Mouse (Mus musculus) intestine, embryonic 15.5 days (tissue): Measurements from ENCODE around the gene Flvcr2. TPM values are rescaled to one million over a fixed set of nuclear protein-coding genes. Genes with fewer than 3 reads are reported as not detected.

Source experiments
- ATAC-seq: fragments of 200-750 bp; cut with Nextera tagmentation; 2 replicates; pipeline ENCODE4 v1.8.0; 2017; ENCODE audit warnings: moderate TSS enrichment, moderate library complexity
- H3K27ac ChIP-seq: fragments of 300-500 bp; sonication (generic); 2 replicates; pipeline ENCODE4 v1.5.1; 2015; ENCODE audit warnings: mild to moderate bottlenecking, inconsistent platforms
- H3K27me3 ChIP-seq: fragments of 300-500 bp; sonication (generic); replicated peaks from 2 replicates; pipeline ENCODE4 v1.6.1; 2015; ENCODE audit warnings: inconsistent platforms
- H3K36me3 ChIP-seq: fragments of 300-500 bp; sonication (generic); 2 replicates; pipeline ENCODE4 v1.6.1; 2015; ENCODE audit warnings: inconsistent platforms
- H3K4me1 ChIP-seq: fragments of 300-500 bp; sonication (generic); replicated peaks from 2 replicates; pipeline ENCODE4 v1.6.1; 2015; ENCODE audit warnings: inconsistent platforms
- H3K4me2 ChIP-seq: fragments of 300-500 bp; sonication (generic); replicated peaks from 2 replicates; pipeline ENCODE4 v1.6.1; 2015; ENCODE audit warnings: mild to moderate bottlenecking, inconsistent platforms
- H3K4me3 ChIP-seq: fragments of 300-500 bp; sonication (generic); replicated peaks from 2 replicates; pipeline ENCODE4 v1.5.1; 2015; ENCODE audit warnings: inconsistent platforms
- H3K9ac ChIP-seq: fragments of 300-500 bp; sonication (generic); 2 replicates; pipeline ENCODE4 v1.6.1; 2015; ENCODE audit warnings: inconsistent platforms
- H3K9me3 ChIP-seq: fragments of 300-500 bp; sonication (generic); 2 replicates; pipeline ENCODE4 v1.6.1; 2016; ENCODE audit warnings: inconsistent platforms
- WGBS: fragments of 180-500 bp; shearing (Covaris S2); methylation state at CpG from one replicate; pipeline ENCODE4 v1.1.7; 2015; 5-methylcytosine and 5-hydroxymethylcytosine counted together
- polyA plus RNA-seq: library from polyadenylated mRNA; unstranded; fragments of >200 nt; fragmentation: Nextera tagmentation; extraction: Ambion mirVana; gene quantifications from 2 replicates; pipeline ENCODE4 v1.2.1, GENCODE M21; 2015

Gene Flvcr2
- polyA plus RNA-seq, 1 experiment from 2014 or later = 2.4 TPM

DNA sequence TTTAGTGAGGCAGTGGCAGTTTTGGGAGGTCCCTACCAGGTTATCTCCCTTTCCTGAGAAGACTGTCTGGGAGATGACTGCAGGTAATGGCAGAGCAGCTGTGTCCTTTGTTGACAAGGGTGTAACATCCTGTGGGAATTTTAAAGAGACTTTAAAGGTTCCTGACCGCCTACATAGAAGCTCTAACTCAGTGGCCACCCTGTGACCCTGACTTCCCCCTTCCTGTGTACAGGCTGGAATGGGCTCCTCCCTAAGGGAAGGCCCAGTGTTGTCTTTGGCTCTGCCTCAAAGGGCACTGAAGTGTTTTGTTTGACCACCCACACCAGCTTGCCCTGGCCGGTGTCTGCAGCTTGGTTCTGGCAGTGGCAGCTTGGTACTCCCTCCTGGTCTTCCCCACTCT lies 67.3 kb downstream of the Flvcr2 start:
- Histone ChIP-seq H3K36me3 (0 out of 2 replicates have a peak, but pooled peaks cover 16% of the 10 kb centered on the region), H3K27ac (no peak overlapping the region), H3K4me1 (no peaks in the 10 kb centered on the region), H3K9me3 (no peaks in the 10 kb centered on the region), H3K27me3 (no peaks in the 10 kb centered on the region), H3K4me2 (no peak overlapping the region), H3K4me3 (no peak overlapping the region), H3K9ac (no peak overlapping the region)
- WGBS = 64% methylated on average over 2 of the region's 2 CpGs
- no peak for ATAC-seq

DNA sequence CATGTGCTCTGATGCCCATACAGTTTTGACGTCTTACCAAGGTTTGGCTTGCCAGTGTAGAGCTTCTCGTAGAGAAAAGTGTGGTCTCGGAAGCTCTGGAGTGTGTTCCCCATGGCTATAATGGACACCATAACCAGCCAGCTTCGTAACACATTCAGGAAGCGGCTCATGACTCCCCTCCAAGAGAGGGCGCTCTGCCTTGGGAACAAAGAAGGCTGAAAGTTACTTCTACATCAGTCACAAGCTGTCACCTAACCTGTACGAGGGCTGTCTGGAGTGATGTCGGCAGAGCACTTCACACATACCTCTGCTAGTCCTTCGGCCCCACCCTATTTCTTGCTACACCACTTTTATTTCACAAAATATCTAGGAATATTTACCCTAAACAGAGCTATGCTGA lies 75.7 kb downstream of the Flvcr2 start:
- Histone ChIP-seq H3K4me3 (no peak overlapping the region), H3K4me1 (peaks cover 13% of the 10 kb centered on the region; the same call in 1 of the 2 replicates), H3K4me2 (no peak overlapping the region), H3K9ac (no peak overlapping the region), H3K36me3 (peaks cover 9% of the 10 kb centered on the region; the same call in 1 of the 2 replicates), H3K9me3 (no peaks in the 10 kb centered on the region), H3K27me3 (no peaks in the 10 kb centered on the region), H3K27ac (no peak overlapping the region)
- 73% methylated on average over 9 of the region's 9 CpGs for WGBS
- ATAC-seq = no peak

DNA sequence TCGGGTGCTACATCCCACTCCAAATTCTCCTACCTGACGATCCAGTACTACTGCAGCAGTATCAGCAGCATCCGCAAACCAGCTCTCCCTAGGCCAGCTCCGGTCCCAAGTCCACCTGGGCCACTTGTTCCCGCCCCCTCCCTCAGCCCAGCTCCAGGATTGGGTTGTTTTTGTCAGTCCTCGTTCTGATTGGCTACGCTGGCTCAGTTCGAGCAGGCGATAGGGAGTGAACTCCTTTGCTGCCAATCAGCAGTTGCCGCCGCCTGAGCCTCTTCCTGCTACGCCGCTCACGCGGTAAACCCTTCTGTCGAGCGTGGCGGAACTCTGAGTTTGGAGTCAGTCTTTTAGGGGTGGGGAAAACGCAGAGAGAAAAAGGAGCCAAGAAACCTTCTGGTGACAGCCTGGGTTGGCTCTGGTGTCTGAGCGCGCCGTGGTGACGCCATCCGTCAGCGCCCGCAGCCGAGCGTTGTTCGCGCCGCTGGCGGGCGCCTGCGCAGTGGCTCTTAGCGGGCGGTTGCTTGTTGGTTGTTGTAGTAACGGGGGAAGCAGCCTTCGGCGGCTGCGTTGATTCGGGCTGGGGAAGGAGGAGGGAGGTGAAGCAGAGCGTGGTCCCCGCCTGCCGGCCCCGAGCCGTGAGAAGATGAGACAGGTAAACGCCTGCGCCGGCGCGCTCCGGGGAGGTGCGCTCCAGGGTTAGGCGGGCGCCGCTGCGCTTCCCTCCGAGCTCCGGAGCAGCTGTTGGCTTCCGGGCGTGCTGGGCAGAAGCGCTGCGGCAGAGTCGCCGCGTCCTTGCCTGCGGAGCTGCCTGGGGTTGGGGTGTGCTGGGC lies 78.3 kb downstream of the Flvcr2 start, which contains the start of the genes Erg28 and Ttll5:
Gene Erg28, minus strand, starts transcription at position 113 of the 827 bp plus-strand sequence.
Gene Ttll5, plus strand, starts transcription at position 222 of the 827 bp plus-strand sequence.
- H3K4me3 ChIP-seq = peak within 1 kb of the TSS; percentile 88
- under 1% methylated on average over 67 of the region's 67 CpGs for WGBS
- no peaks in the 10 kb centered on the region for H3K9me3 ChIP-seq
- peak within 1 kb of the TSS; percentile 99 for H3K27ac ChIP-seq
- peak; percentile 99 for ATAC-seq
- peaks cover 7% of the 10 kb centered on the region; the same call in 1 of the 2 replicates for H3K4me1 ChIP-seq
- peak within 1 kb of the TSS; percentile 82 for H3K4me2 ChIP-seq
- H3K9ac ChIP-seq = peak within 1 kb of the TSS; percentile 73
- no peaks in the 10 kb centered on the region for H3K27me3 ChIP-seq
- 0 out of 2 replicates have a peak, but pooled peaks cover 3% of the 10 kb centered on the region for H3K36me3 ChIP-seq

DNA sequence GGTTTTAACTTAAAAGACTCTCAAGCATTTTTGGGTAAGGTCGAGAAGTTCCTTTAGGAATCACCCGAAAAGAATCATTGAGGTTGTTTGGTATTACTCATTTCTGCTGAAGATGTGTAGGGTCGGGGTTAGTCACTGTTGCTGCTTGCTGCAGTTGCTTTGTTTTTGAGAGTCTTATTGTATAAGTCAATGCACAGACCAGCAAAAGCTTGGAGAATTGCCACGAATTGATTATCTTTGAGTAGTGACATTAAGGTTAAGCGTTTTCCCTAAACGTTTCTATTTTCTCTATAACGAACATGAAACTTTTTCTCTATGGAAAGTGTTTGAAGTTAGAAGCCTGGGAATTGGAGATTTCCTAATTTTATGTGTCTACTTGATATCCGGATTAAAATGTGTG lies 79.0 kb downstream of the Flvcr2 start:
- no peak for ATAC-seq
- Histone ChIP-seq H3K9ac (peak overlapping the region; percentile 73), H3K4me1 (peaks cover 7% of the 10 kb centered on the region; the same call in 1 of the 2 replicates), H3K27ac (peak overlapping the region; percentile 99), H3K36me3 (0 out of 2 replicates have a peak, but pooled peaks cover 3% of the 10 kb centered on the region), H3K9me3 (no peaks in the 10 kb centered on the region), H3K27me3 (no peaks in the 10 kb centered on the region), H3K4me3 (peak overlapping the region; percentile 88), H3K4me2 (peak overlapping the region; percentile 82)
- WGBS = 11% methylated on average over 8 of the region's 8 CpGs

DNA sequence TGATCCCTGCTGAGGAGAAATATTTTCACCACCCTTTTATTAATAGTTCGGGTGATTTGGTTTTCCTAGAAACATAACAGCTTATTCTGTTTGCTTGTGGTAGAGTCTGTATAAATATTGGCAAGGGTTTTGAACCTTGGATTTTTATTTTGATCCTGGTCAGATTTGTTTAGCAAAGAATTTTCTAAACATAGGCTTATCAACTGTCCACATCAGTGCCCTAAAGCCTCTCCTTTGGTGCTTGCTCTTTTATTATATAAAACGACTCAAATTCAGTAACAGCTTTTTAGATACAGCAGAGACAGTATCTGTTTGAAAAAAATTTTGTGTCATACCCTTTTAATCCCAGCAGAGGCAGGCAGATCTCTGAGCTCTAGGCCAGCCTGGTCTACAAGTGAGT lies 79.5 kb downstream of the Flvcr2 start:
- ATAC-seq = no peak
- H3K4me2 ChIP-seq = peak overlapping the region; percentile 82
- no peaks in the 10 kb centered on the region for H3K9me3 ChIP-seq
- H3K4me3 ChIP-seq = no peak overlapping the region
- no peak overlapping the region for H3K9ac ChIP-seq
- peaks cover 7% of the 10 kb centered on the region; the same call in 1 of the 2 replicates for H3K4me1 ChIP-seq
- H3K27me3 ChIP-seq = no peaks in the 10 kb centered on the region
- WGBS = 69% methylated on average over 2 of the region's 2 CpGs
- 0 out of 2 replicates have a peak, but pooled peaks cover 3% of the 10 kb centered on the region for H3K36me3 ChIP-seq
- no peak overlapping the region for H3K27ac ChIP-seq

DNA sequence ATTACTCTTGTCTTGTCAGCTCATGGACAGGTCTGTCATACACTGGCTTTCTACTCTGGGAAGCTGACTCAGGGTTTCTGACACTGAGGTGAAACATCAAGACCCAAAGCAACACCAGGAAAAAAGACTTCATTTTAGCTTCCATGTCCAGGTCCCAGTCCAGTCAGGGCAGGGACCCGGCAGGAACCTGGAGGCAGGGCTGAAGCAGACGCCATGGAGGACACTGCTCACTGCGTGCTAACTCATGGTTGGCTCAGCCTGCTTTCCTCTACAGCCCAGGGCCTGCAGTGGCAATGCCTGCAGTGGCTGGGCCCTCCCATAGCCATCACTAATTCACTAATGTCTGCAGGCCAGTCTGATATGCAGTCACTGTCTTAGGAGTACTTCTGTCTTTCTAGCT lies 82.5 kb downstream of the Flvcr2 start:
- 96% methylated on average over 3 of the region's 3 CpGs for WGBS
- H3K4me1 ChIP-seq = peaks cover 1% of the 10 kb centered on the region; the same call in 1 of the 2 replicates
- H3K9ac ChIP-seq = no peak overlapping the region
- no peaks in the 10 kb centered on the region for H3K9me3 ChIP-seq
- no peak overlapping the region for H3K4me3 ChIP-seq
- no peaks in the 10 kb centered on the region; the same call in 1 of the 2 replicates for H3K36me3 ChIP-seq
- H3K27me3 ChIP-seq = no peaks in the 10 kb centered on the region
- ATAC-seq = no peak
- H3K4me2 ChIP-seq = no peak overlapping the region
- no peak overlapping the region for H3K27ac ChIP-seq

DNA sequence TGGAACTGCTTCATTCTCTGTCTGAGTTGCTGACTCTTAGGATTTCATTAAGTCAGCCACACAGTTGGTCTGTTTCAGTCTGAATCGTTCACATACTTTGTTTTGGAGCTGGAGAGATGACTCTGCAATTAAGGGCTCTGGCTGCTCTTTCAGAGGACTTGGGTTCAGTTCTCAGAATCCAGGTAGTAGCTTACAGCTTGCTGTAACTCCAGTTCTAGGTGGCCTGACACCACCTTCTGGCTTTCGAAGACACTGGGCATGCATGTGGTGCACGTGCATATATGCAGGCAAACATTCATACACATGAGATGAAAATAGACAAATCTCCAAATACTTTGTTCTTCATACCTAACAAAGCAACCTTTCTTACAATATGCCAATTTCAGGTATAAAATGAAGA lies 83.5 kb downstream of the Flvcr2 start:
- no peaks in the 10 kb centered on the region for H3K27me3 ChIP-seq
- no peaks in the 10 kb centered on the region; the same call in 1 of the 2 replicates for H3K36me3 ChIP-seq
- no peak overlapping the region for H3K9ac ChIP-seq
- no peak for ATAC-seq
- no peak overlapping the region for H3K4me3 ChIP-seq
- H3K4me2 ChIP-seq = no peak overlapping the region
- H3K4me1 ChIP-seq = no peaks in the 10 kb centered on the region
- H3K27ac ChIP-seq = no peak overlapping the region
- H3K9me3 ChIP-seq = no peaks in the 10 kb centered on the region
- WGBS = 95% methylated on average over 3 of the region's 3 CpGs

DNA sequence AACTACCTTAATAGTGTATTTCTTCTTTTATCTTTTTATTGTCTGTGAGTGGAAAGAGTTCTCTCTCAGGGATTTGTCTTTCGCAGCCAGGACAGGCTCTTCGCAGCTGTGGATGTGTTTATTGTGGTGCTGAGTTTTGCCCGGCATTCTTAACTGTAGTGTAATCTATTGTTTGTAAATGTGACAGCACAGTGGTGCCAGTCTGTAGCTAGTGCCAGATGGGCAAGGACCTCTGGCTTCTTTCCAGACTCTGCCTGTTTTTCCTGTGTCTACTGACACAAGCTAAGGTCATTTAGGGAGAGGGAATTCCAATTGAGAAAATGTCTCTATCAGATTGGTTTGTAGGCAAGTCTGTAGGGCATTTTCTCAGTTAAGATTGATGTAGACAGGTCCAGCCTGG lies 84.4 kb downstream of the Flvcr2 start:
- 79% methylated on average over 3 of the region's 3 CpGs for whole genome bisulfite sequencing
- H3K4me3 ChIP-seq = no peak overlapping the region
- no peak overlapping the region for H3K9ac ChIP-seq
- no peaks in the 10 kb centered on the region for H3K9me3 ChIP-seq
- H3K4me2 ChIP-seq = no peak overlapping the region
- H3K36me3 ChIP-seq = no peaks in the 10 kb centered on the region; the same call in 1 of the 2 replicates
- ATAC-seq = no peak
- H3K27ac ChIP-seq = no peak overlapping the region
- no peaks in the 10 kb centered on the region for H3K4me1 ChIP-seq
- no peaks in the 10 kb centered on the region for H3K27me3 ChIP-seq

DNA sequence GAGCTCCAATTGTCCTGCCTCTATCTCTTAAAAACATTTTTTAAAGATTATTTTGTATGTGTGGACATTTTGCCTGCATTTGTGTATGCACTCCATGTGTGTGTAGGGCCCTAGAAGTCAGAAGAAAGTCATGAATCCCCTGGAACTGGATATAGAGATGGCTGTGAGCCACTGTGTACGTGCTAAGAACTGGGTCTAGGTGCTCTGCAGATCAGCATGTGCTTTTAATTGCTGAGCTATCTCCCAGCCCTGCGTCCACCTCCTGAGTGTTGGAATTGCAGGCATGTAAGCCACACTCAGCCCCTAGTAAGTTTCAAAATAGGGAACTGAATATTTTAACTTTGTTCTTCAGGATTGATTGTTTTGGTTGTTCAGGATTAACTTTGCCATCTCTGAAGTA lies 88.2 kb downstream of the Flvcr2 start:
- Histone ChIP-seq H3K27me3 (no peaks in the 10 kb centered on the region), H3K4me1 (no peaks in the 10 kb centered on the region), H3K4me3 (no peak overlapping the region), H3K9ac (no peak overlapping the region), H3K27ac (no peak overlapping the region), H3K9me3 (no peaks in the 10 kb centered on the region), H3K4me2 (no peak overlapping the region), H3K36me3 (no peaks in the 10 kb centered on the region; the same call in 1 of the 2 replicates)
- ATAC-seq = no peak
- 94% methylated on average over 2 of the region's 2 CpGs for WGBS

DNA sequence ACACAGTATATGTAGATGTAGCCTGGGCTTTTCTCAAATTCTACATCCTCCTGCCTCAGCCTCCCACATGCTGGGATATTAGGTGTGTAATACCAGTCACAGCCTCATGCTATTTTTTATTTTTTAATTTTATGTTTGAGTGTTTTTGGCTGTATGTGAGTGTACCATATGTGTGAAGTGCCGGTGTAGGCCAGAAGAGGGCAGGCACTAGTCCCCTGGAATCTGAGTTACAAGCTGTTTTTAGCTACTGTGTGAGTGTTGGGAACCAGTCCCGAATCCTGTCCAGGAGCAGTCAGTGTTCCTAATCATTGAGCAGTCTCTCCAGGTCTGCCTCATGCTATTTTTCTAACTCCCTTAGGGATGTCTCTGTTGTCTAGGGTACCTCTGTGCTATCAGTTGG lies 91.4 kb downstream of the Flvcr2 start:
- WGBS = 98% methylated on average over 2 of the region's 2 CpGs
- H3K4me2 ChIP-seq = no peak overlapping the region
- no peak overlapping the region for H3K27ac ChIP-seq
- no peaks in the 10 kb centered on the region for H3K27me3 ChIP-seq
- H3K9me3 ChIP-seq = no peaks in the 10 kb centered on the region
- no peak overlapping the region for H3K9ac ChIP-seq
- no peak overlapping the region for H3K4me3 ChIP-seq
- no peak for ATAC-seq
- no peaks in the 10 kb centered on the region for H3K36me3 ChIP-seq
- no peaks in the 10 kb centered on the region for H3K4me1 ChIP-seq

DNA sequence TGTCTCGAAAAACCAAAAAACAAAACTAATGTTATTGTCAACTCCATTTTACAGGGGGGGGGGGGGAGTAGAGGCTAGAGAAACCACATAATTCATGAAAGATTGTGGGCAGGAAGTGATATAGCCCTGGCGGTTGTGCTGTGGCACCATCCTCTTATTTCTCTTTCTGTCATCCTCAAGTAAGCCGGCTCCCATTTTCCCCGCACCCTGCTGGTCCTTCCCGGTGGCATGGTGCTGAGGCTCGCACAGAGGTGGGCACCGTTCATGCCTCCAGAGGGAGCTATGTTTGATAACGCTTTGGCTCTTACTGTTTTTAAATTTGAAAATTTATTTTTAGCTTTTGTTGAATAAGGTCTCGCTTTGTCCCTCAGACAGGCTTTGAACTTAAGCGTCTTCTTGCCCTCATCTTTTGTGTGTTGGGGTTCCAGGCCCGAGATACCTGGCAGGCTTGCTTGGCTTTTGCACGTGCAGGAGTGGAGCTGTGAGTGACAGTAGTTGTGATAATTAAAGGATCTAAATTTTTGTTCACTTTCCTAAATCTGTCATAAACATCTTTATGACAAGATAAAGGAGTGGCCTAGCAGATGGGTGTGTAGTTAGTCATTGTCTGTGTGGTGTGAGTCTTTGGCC lies 93.1 kb downstream of the Flvcr2 start:
- H3K36me3 ChIP-seq = no peaks in the 10 kb centered on the region
- no peak overlapping the region for H3K9ac ChIP-seq
- no peaks in the 10 kb centered on the region for H3K9me3 ChIP-seq
- no peak overlapping the region for H3K4me3 ChIP-seq
- no peaks in the 10 kb centered on the region for H3K4me1 ChIP-seq
- H3K4me2 ChIP-seq = no peak overlapping the region
- no peak for ATAC-seq
- 90% methylated on average over 12 of the region's 12 CpGs for WGBS
- no peak overlapping the region for H3K27ac ChIP-seq
- no peaks in the 10 kb centered on the region for H3K27me3 ChIP-seq

DNA sequence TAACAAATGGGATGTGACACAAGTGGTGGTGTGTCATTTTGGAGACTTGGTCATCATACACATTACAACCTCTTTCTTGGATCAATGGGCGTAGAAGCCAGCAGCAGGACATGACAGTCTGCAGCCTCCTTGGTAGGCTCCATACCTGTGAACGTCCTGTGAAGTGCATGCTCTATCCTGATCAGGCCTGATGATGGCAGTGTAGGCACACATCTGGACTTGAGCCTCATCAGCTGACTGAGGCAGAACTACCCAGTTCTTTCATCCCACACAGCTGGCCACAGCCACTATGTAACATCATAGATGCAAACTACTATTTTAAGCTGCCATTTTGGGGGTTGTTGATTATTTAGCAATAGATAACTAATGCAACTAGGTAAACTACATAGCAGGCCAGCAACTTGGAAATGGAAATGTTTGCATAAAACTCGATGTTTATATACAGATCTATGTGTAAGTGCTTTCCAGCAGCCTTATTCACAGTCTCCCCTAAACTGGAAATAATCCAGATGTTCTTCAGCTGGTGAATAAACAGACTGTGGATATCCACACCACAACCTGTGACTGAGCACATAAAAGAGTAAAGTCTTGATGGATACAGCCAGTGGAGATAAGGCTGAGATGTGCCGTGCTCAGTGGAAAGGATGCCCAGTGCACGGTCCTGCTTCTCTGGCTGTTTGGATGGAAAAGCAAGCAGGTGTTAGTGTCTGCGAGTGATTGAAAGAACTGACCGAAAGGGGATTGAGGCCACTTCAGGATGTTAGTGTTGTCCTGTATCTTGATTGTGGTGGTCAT lies 102.0 kb downstream of the Flvcr2 start:
- no peak overlapping the region for H3K4me2 ChIP-seq
- WGBS = 63% methylated on average over 7 of the region's 7 CpGs
- no peaks in the 10 kb centered on the region for H3K9me3 ChIP-seq
- no peak overlapping the region for H3K9ac ChIP-seq
- ATAC-seq = peak; percentile 84
- no peak overlapping the region for H3K4me3 ChIP-seq
- no peaks in the 10 kb centered on the region for H3K27me3 ChIP-seq
- H3K36me3 ChIP-seq = no peaks in the 10 kb centered on the region
- H3K4me1 ChIP-seq = no peaks in the 10 kb centered on the region
- H3K27ac ChIP-seq = no peak overlapping the region
